Mouse (Mus musculus) embryo, embryonic 10.5 days (tissue): Measurements from ENCODE around the gene Ap1s1.
A peak's percentile ranks its signal among the peaks of the same experiment; 100 is the strongest.

Source experiments
- DNase-seq: peaks from one replicate; pipeline ENCODE4 v3.0.0-alpha.2; 2015; ENCODE audit warnings: low spot score

Ap1s1 gene

DNA sequence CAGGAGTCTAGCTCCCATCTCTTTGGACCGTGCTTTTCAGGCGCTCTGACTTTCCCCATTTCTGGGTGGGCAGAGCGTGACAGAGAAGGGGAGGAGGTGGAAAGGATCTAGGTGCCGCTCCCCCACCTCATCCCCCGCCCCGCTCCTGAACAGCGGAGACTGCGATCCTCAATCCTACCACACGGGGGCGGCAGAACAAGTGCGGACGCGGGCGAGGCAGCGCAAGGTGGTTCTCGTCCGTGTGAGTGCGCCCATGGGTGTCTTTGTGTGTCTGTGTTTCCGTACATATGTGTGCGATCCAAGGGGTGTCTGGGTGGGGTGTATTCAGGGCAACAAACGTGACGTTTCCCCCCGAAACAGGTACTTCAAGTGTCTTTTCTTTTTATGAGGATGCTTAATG is 20.8 kb downstream of the Ap1s1 start:
- DNase-seq, result peak; percentile 81

DNA sequence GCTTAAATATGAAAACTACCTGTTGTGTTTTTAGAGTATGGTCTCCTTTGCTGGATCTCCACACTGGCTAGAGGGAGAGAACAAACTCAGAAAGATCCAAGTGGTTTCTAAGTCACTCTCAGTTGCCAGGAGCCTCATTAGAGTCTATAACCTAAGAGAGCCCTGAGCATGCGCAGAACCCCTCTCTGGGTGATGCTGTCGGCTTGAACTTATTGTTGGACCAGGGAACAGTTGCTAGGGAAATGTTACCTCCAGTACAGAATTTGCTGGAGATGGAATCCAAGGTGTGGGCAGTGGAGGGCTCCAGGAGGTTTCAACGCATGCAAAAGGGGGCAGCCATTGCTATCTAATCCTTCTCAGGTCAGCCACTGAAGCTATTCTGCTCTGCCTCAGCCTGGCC is 21.6 kb downstream of the Ap1s1 start:
- DNase-seq, result no peak

DNA sequence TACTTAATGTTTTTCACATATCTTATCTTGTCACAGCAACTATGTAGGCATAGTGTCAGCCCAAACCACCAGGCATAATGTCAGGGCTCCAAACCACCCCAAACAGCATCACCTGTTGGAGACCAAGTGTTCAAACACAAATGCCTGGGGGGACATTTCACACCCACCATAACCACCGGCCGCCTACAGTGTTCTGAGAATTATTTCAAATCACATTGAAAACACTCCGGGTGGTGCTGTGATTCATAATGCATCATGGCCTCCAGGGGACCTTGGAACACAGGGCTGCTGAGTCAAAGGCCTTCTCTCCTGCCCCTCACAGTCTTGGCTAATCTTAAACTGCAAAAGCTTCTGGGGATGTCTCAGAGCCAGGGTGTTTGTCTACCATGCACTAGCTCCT is 30.0 kb downstream of the Ap1s1 start:
- DNase-seq, result no peak

DNA sequence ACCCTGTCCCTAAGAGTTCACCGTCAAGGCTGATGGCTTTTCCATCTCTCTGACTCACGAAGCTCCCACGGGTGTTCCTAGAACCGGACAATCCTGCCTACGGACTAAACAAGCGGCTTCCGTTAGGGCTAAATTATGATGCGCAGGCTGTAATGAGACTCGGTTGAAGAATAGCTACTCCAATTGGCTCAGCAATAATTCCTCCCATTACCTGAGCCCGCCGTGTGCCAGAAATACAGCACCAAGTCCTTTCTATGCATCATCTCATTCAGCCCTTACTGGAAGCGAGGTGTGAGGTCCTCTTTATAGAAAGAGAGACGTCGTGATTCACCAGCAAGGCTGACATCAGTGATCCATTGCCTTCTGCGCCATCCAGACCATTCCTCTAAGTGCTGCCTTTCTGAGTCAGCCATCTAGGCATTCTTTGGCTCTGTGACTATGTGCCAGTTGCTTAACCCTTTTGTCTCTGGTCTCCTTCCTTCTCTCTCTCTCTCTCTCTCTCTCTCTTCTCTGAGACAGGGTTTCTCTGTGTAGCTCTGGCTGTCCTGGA is 33.5 kb downstream of the Ap1s1 start:
- no peak for DNase-seq

DNA sequence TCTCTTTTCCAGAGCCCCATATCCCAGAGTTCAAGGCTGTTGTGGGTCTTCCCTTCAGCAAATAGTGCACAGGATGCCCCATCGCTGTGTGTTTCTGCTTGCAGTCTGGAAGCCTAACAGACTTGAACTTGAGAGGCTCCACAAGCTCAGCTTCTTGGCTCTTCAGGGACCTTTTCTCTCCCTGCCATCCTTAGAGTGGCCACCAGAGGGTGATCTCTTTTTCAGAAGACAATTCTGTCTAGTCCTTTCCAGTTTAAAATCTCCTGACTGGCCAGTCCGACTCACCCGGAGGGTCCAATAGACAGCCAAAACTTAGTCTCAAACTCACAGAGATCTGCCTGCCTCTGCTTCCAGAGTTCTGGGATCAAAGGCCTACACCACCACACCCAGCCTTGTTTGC is 35.9 kb downstream of the Ap1s1 start:
- DNase-seq, result peak; percentile 80

DNA sequence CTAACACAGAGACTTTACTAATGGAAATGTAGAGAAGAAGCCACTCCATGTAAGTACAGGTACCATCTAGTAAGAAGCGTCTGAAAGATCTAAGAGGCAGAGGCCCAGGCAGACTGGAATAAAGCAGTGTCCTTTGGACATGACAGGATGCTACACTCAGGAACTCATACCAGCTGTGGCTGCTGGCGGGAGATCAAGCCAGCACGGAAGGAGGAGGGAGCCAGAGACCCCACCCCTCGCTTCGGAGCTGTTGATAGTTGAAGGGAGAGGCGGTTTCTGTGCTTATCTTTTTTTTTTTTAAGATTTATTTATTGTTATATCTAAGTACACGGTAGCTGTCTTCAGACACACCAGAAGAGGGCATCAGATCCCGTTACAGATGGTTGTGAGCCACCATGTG is 38.7 kb downstream of the Ap1s1 start:
- no peak for DNase-seq

DNA sequence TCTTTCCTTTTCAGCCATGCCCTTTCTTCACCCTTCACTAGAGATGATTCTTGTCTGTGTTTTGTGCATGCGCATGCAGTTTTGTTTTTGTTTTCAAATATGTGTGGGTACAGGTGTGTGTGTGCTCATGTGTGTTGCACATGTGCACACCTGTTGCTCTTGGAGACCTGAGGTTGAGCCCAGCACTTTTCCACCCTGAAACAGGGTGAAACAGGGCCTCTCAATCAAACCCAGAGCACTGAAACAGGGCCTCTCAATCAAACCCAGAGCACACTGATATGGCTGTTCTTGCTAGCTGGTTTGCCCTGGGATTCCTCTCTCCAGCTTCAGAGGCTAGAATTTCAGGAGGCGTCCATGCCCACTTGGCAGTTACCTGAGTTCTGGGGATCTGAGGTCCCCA is 45.3 kb downstream of the Ap1s1 start:
- peak; percentile 39 for DNase-seq

DNA sequence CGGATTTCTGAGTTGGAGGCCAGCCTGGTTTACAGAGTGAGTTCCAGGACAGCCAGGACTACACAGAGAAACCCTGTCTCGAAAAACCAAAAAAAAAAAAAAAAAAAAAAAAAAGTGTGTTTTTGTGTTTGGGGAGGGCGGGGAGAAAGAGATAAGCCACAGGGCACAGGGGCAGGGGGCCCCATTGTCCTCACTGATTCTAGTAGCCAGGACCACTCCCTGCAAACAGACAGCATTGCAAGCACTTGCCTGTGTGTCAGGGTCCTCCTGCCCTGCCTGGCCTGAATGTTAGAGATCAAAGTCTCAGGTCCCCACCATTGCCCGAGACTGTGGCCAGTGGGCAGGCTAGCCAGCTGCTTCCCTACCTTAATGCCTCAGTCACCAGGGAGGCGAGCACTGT is 46.5 kb downstream of the Ap1s1 start:
- DNase-seq, result no peak

DNA sequence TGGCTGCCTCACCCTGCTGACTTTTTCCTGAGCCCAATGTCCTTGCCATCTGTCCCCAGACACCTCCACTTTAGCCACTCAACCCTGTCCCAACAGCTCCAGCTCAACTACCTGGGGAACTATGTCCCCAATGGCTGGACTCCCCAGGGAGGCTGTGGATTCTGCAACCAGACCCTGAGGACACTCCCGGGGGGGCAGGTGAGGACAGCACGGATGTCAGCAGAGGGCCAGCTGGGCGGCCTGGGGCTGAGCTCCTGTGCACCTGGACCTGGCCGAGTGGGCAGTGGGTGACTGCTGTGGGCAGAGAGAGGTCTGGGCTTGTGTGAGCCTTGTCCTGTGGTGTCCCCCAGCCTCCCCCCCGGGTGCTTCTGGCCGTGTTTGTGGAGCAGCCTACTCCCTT is 56.1 kb downstream of the Ap1s1 start:
- DNase-seq, result no peak

DNA sequence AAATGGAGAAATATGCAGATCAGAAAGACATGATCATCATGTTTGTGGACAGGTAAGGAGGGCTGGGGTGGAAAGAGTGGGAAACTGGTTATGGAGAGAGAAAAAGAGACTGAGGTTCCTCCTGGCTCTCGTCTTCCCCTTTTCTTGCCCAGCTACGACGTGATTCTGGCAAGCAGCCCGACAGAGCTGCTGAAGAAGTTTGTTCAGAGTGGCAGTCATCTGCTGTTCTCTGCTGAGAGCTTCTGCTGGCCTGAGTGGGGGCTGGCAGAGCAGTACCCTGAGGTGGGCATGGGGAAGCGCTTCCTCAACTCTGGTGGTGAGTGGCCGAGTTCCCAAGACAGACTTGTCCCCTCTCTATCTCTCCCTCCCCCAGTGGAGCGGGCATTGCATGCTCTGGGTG is 57.5 kb downstream of the Ap1s1 start:
- no peak for DNase-seq

DNA sequence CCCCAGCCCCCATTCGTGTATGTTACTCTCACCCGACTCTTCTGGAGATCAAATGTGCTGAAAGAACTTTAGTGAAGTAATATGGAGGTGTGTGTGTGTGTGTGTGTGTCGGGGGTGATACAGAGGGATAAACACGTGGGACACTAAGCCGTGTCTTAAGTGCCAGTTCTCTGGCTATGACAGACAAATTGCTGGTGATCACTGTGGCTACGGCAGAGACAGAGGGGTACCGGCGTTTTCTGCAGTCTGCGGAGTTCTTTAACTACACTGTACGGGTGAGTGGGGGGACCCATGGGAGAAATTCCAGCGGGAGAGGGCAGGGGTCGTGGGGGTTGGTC is 58.0 kb downstream of the Ap1s1 start, which contains the start of gene Znhit1:
Gene Znhit1, minus strand, starts transcription at position 88 of the 338 bp plus-strand sequence.
- DNase-seq, result peak; percentile 34

DNA sequence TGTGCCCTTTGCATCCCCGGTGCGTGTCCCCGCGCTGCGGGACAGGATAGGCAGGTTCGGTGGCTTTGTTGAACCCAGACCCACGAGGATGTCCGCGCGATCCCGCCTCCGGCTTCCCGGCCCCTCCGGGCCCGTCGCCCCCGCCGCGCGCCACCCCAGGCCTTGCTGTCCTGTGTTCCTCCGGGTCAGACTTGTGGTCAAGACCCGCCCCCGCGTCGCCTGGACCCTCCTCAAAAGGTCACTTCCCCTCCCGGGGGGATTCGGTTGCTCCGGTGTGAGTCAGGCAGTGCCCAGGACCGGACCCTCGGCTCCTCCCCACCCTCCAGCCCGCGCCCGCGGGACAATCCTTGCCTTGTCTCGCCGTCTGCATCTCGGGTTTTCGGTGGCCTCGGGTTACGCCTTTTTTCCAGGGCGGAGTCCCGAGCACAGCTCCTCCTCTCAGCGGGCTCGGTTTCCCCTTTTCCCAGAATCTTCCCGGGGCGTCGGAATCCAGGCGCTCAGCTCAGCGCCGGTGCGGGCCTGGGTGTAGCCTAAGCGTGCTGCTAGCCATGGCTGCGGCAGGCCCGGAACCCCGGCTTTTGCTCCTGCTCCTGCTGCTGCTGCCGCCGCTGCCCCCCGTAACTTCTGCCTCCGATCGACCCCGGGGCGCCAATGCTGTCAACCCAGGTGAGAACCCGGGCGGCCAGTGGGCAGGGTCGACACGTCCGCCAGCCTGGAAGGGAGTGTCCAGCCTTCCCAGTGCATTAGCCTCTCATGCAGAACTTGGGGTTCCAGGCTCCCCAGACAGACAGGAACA is 58.6 kb downstream of the Ap1s1 start:
- DNase-seq, result peak; percentile 80

DNA sequence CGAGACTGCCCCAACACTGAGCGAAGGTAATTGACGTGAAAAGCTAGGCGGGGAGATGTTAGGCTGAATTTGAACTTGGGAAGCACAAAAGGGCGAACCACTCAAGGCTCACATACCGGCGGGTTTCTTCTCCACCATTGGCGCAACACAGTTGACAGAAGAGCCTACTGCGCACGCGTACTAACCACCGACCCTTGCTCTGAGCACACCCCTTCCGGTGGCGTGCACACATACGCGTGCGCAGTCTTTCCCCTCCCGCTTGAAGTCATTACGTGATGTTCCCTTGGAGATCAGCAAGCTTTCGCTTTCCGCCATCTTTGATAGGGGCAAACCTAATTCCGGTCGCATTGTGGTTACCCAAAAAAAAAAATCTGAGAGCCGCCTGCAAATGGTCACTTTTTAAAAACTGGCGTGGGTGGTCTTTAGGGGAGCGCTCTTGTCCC is 59.2 kb downstream of the Ap1s1 start, which contains the start of gene Plod3:
Gene Plod3, plus strand, starts transcription at position 325 of the 443 bp plus-strand sequence.
- DNase-seq, result peak; percentile 100
